In genomic region chr9:33035401-33035800, GRCm38 (mm10) we compare ENCODE assay signal across 27 mouse cellular contexts.
DNase-seq lines count a peak whose midpoint lies in the region; ATAC-seq and TF ChIP-seq lines count a peak whose summit lies in the region.
"Had no signal": no experiment of that assay in that cellular context is flagged by ENCODE, and none has a peak within 500 bp of the region (broad histone marks: within the 10 kb centered on the region; RNA-seq: fewer than 3 reads in every experiment).

No protein-coding gene starts in this region.

- H3K9me3 ChIP-seq in embryonic facial prominence, embryonic 14.5 days (ENCODE audit: control insufficient read depth, low read length), result no peaks in the 10 kb centered on the region
- no peaks in the 10 kb centered on the region for H3K9me3 ChIP-seq in embryonic facial prominence, embryonic 10.5 days
- no peaks in the 10 kb centered on the region for H3K9me3 ChIP-seq in kidney, postnatal 0 days (replicated peaks; ENCODE audit: low read length)
- no peaks in the 10 kb centered on the region for H3K9me3 ChIP-seq in liver, embryonic 11.5 days (ENCODE audit: control insufficient read depth, low read length)
- H3K9me3 ChIP-seq in embryonic facial prominence, embryonic 15.5 days (replicated peaks), result no peaks in the 10 kb centered on the region
- H3K9me3 ChIP-seq: embryonic facial prominence, embryonic 12.5 days; forebrain, embryonic 13.5 days; forebrain, embryonic 15.5 days; G1E had no signal

- H3K36me3 ChIP-seq in embryonic facial prominence, embryonic 14.5 days (ENCODE audit: control insufficient read depth, insufficient read depth, low read length), result no peaks in the 10 kb centered on the region
- no peaks in the 10 kb centered on the region for H3K36me3 ChIP-seq in embryonic facial prominence, embryonic 10.5 days (replicated peaks)
- H3K36me3 ChIP-seq in kidney, postnatal 0 days (ENCODE audit: insufficient read depth, low read length), result no peaks in the 10 kb centered on the region
- H3K36me3 ChIP-seq in liver, adult 2 months (ENCODE audit: control insufficient read depth, insufficient read depth, low read length), result no peaks in the 10 kb centered on the region
- H3K36me3 ChIP-seq in liver, embryonic 11.5 days (ENCODE audit: control insufficient read depth, insufficient read depth, low read length), result no peaks in the 10 kb centered on the region
- no peaks in the 10 kb centered on the region for H3K36me3 ChIP-seq in embryonic facial prominence, embryonic 15.5 days
- H3K36me3 ChIP-seq: embryonic facial prominence, embryonic 12.5 days; forebrain, embryonic 15.5 days; G1E had no signal

- H3K4me2 ChIP-seq in embryonic facial prominence, embryonic 14.5 days (ENCODE audit: low read depth, low read length), result no peak overlapping the region
- H3K4me2 ChIP-seq in kidney, postnatal 0 days (ENCODE audit: low read length), result no peak overlapping the region
- no peak overlapping the region for H3K4me2 ChIP-seq in liver, embryonic 11.5 days
- H3K4me2 ChIP-seq in embryonic facial prominence, embryonic 15.5 days (replicated peaks), result no peak overlapping the region
- H3K4me2 ChIP-seq: embryonic facial prominence, embryonic 12.5 days; forebrain, embryonic 13.5 days; forebrain, embryonic 15.5 days had no signal

- no peaks in the 10 kb centered on the region for H3K79me2 ChIP-seq in liver, adult 2 months (ENCODE audit: control insufficient read depth, insufficient read depth, low read length)

- TF ChIP-seq POLR2A in liver, adult 2 months (IDR thresholded peaks at IDR 0.05; ENCODE audit: extremely low read depth, insufficient read depth, low read length), result no peak

- no peak for TF ChIP-seq CTCF in kidney, postnatal 0 days (IDR thresholded peaks at IDR 0.05; ENCODE audit: low read depth)
- TF ChIP-seq CTCF in liver, adult 2 months (IDR thresholded peaks at IDR 0.05; ENCODE audit: low read depth, low read length), result no peak

- no peaks in the 10 kb centered on the region for H3K27me3 ChIP-seq in embryonic facial prominence, embryonic 14.5 days (replicated peaks; ENCODE audit: control insufficient read depth, insufficient read depth, low read length)
- no peaks in the 10 kb centered on the region for H3K27me3 ChIP-seq in embryonic facial prominence, embryonic 10.5 days (replicated peaks; ENCODE audit: low read depth, poor library complexity, severe bottlenecking)
- no peaks in the 10 kb centered on the region for H3K27me3 ChIP-seq in kidney, postnatal 0 days (ENCODE audit: insufficient read depth, low read length)
- H3K27me3 ChIP-seq in liver, adult 2 months (ENCODE audit: control insufficient read depth, insufficient read depth, low read length), result no peaks in the 10 kb centered on the region
- no peaks in the 10 kb centered on the region for H3K27me3 ChIP-seq in liver, embryonic 11.5 days (replicated peaks; ENCODE audit: control insufficient read depth, insufficient read depth, low read length)
- no peaks in the 10 kb centered on the region for H3K27me3 ChIP-seq in embryonic facial prominence, embryonic 15.5 days
- H3K27me3 ChIP-seq: CH12.LX; embryonic facial prominence, embryonic 12.5 days; forebrain, embryonic 13.5 days; forebrain, embryonic 15.5 days had no signal

- no peak overlapping the region for H3K9ac ChIP-seq in embryonic facial prominence, embryonic 14.5 days (ENCODE audit: low read depth, low read length)
- no peak overlapping the region for H3K9ac ChIP-seq in kidney, postnatal 0 days (ENCODE audit: low read depth, low read length)
- H3K9ac ChIP-seq in liver, adult 2 months (ENCODE audit: low read depth, low read length), result no peak overlapping the region
- H3K9ac ChIP-seq in liver, embryonic 11.5 days (ENCODE audit: low read depth, low read length), result no peak overlapping the region
- H3K9ac ChIP-seq in embryonic facial prominence, embryonic 15.5 days, result no peak overlapping the region
- H3K9ac ChIP-seq: embryonic facial prominence, embryonic 12.5 days; forebrain, embryonic 13.5 days; forebrain, embryonic 15.5 days; forebrain, postnatal 0 days had no signal

- ATAC-seq in embryonic facial prominence, embryonic 14.5 days (ENCODE audit: low read depth), result no peak
- no peak for ATAC-seq in kidney, postnatal 0 days (replicated peaks; ENCODE audit: low FRiP score, low read depth)
- ATAC-seq in liver, embryonic 11.5 days (replicated peaks; ENCODE audit: low FRiP score), result no peak
- no peak for ATAC-seq in embryonic facial prominence, embryonic 15.5 days (ENCODE audit: insufficient number of reproducible peaks, low FRiP score, low TSS enrichment, low read depth)
- ATAC-seq: activated CD4-positive, CD25-positive, alpha-beta regulatory T cell, adult 4 months; CD4-positive, CD25-positive, alpha-beta regulatory T cell, adult 4 months; forebrain, embryonic 13.5 days; forebrain, embryonic 15.5 days; forebrain, postnatal 0 days; Patski had no signal

- WGBS in embryonic facial prominence, embryonic 14.5 days, result 39% methylated on average over 3 of the region's 3 CpGs
- WGBS in embryonic facial prominence, embryonic 10.5 days, result 84% methylated on average over 3 of the region's 3 CpGs
- WGBS in kidney, postnatal 0 days, result 57% methylated on average over 3 of the region's 3 CpGs
- WGBS in liver, adult 2 months, result 46% methylated on average over 3 of the region's 3 CpGs
- 78% methylated on average over 3 of the region's 3 CpGs for WGBS in liver, embryonic 11.5 days
- 49% methylated on average over 3 of the region's 3 CpGs for WGBS in embryonic facial prominence, embryonic 15.5 days

- H3K27ac ChIP-seq in embryonic facial prominence, embryonic 14.5 days (replicated peaks; ENCODE audit: low read depth, low read length), result 0 out of 2 replicates have a peak overlapping the region, but pooled peaks have one; percentile 6
- no peak overlapping the region for H3K27ac ChIP-seq in embryonic facial prominence, embryonic 10.5 days (replicated peaks)
- no peak overlapping the region for H3K27ac ChIP-seq in kidney, postnatal 0 days
- H3K27ac ChIP-seq in liver, adult 2 months (replicated peaks; ENCODE audit: insufficient read depth, low read depth, low read length), result no peak overlapping the region
- H3K27ac ChIP-seq in liver, embryonic 11.5 days (ENCODE audit: low read depth, low read length), result no peak overlapping the region
- H3K27ac ChIP-seq in embryonic facial prominence, embryonic 15.5 days (replicated peaks), result 0 out of 2 replicates have a peak overlapping the region, but pooled peaks have one; percentile 28
- H3K27ac ChIP-seq: embryonic facial prominence, embryonic 12.5 days; forebrain, embryonic 13.5 days; forebrain, embryonic 15.5 days had no signal

- peak; percentile 63 for DNase-seq in embryonic facial prominence, embryonic 14.5 days (ENCODE audit: low spot score)
- DNase-seq in embryonic facial prominence, embryonic 10.5 days (ENCODE audit: low spot score), result no peak
- peak; percentile 11 for DNase-seq in kidney, postnatal 0 days (ENCODE audit: low spot score)
- no peak for DNase-seq in kidney, postnatal 4 days
- DNase-seq in liver, adult 2 months (ENCODE audit: extremely low read depth, low read depth, low spot score), result peak; percentile 80
- DNase-seq in liver, embryonic 11.5 days (ENCODE audit: low spot score), result no peak
- no peak for DNase-seq in adrenal gland, postnatal 25 days
- DNase-seq: adrenal gland, adult 8-10 months; adrenal gland, postnatal 14 days; B cell, adult 2 months; cerebellum, adult 11 months; cerebellum, adult 18-20 months; cerebellum, adult 8-10 months; cerebellum, adult 9-11 months; cerebellum, postnatal 14 days; cerebellum, postnatal 36 days; embryo, embryonic 11 days; forebrain, postnatal 0 days had no signal

- no peaks in the 10 kb centered on the region; the same call in 1 of the 2 replicates for H3K4me1 ChIP-seq in embryonic facial prominence, embryonic 14.5 days (ENCODE audit: control insufficient read depth, insufficient read depth, low read length)
- peaks cover 12% of the 10 kb centered on the region for H3K4me1 ChIP-seq in embryonic facial prominence, embryonic 10.5 days
- no peaks in the 10 kb centered on the region for H3K4me1 ChIP-seq in kidney, postnatal 0 days (replicated peaks; ENCODE audit: insufficient read depth, low read length)
- H3K4me1 ChIP-seq in liver, adult 2 months (ENCODE audit: control insufficient read depth, insufficient read depth, low read length), result peaks cover 2% of the 10 kb centered on the region; the same call in 1 of the 2 replicates
- H3K4me1 ChIP-seq in liver, embryonic 11.5 days (replicated peaks; ENCODE audit: control insufficient read depth, insufficient read depth, low read length), result no peaks in the 10 kb centered on the region
- peaks cover 3% of the 10 kb centered on the region; the same call in 1 of the 2 replicates for H3K4me1 ChIP-seq in embryonic facial prominence, embryonic 15.5 days
- H3K4me1 ChIP-seq: embryonic facial prominence, embryonic 12.5 days; forebrain, embryonic 13.5 days had no signal

- H3K4me3 ChIP-seq in embryonic facial prominence, embryonic 14.5 days (ENCODE audit: low read depth, low read length), result no peak overlapping the region
- no peak overlapping the region for H3K4me3 ChIP-seq in embryonic facial prominence, embryonic 10.5 days
- H3K4me3 ChIP-seq in kidney, postnatal 0 days (replicated peaks; ENCODE audit: low read depth, low read length), result no peak overlapping the region
- H3K4me3 ChIP-seq in liver, adult 2 months (ENCODE audit: insufficient read depth, low read depth, low read length), result no peak overlapping the region
- H3K4me3 ChIP-seq in liver, embryonic 11.5 days (ENCODE audit: low read depth, low read length), result no peak overlapping the region
- H3K4me3 ChIP-seq in embryonic facial prominence, embryonic 15.5 days (replicated peaks), result no peak overlapping the region
- H3K4me3 ChIP-seq: embryonic facial prominence, embryonic 12.5 days; forebrain, embryonic 13.5 days; forebrain, embryonic 15.5 days had no signal

Comparison
In these comparisons a context has a peak if more than half of its experiments do, and no peak if none do; other contexts are left out.
1. DNase-seq: peak in embryonic facial prominence, embryonic 14.5 days (single experiment), kidney, postnatal 0 days (single experiment) and liver, adult 2 months (single experiment); none in embryonic facial prominence, embryonic 10.5 days (single experiment), kidney, postnatal 4 days (0 of 2), liver, embryonic 11.5 days (single experiment) and adrenal gland, postnatal 25 days (single experiment).
2. H3K27ac ChIP-seq: peak in embryonic facial prominence, embryonic 14.5 days (single experiment) and embryonic facial prominence, embryonic 15.5 days (single experiment); none in embryonic facial prominence, embryonic 10.5 days (single experiment), kidney, postnatal 0 days (single experiment), liver, adult 2 months (single experiment) and liver, embryonic 11.5 days (single experiment).